In genomic region chr7:49758934-49759571, GRCm38 (mm10) we compare ENCODE assay signal across 8 mouse cellular contexts. TPM values are rescaled to one million over a fixed set of nuclear protein-coding genes. Genes with fewer than 3 reads are reported as not detected.
A peak's percentile ranks its signal among the peaks of the same experiment; 100 is the strongest.
DNase-seq lines count a peak whose midpoint lies in the region; ATAC-seq and TF ChIP-seq lines count a peak whose summit lies in the region.

TSS of gene Htatip2 (plus strand) at chr7:49759115.

- H3K9ac ChIP-seq in embryonic facial prominence, embryonic 15.5 days: peak within 1 kb of the TSS; percentile 50
- H3K9ac ChIP-seq in heart, embryonic 12.5 days: peak within 1 kb of the TSS; percentile 79
- peak within 1 kb of the TSS; percentile 41 for H3K9ac ChIP-seq in kidney, embryonic 15.5 days
- H3K9ac ChIP-seq in liver, postnatal 0 days (replicated peaks): peak within 1 kb of the TSS; percentile 68
- peak within 1 kb of the TSS; percentile 53 for H3K9ac ChIP-seq in neural tube, embryonic 15.5 days (replicated peaks)

- no peak within 1 kb of the TSS for H3K27ac ChIP-seq in embryonic facial prominence, embryonic 15.5 days (replicated peaks)
- peak within 1 kb of the TSS; percentile 45; the same call in 1 of the 2 replicates for H3K27ac ChIP-seq in heart, embryonic 12.5 days (ENCODE audit: poor library complexity, severe bottlenecking)
- no peak within 1 kb of the TSS for H3K27ac ChIP-seq in kidney, embryonic 15.5 days
- peak within 1 kb of the TSS; percentile 81 for H3K27ac ChIP-seq in liver, postnatal 0 days (ENCODE audit: low read depth)
- H3K27ac ChIP-seq in neural tube, embryonic 15.5 days (replicated peaks): no peak within 1 kb of the TSS

- H3K4me3 ChIP-seq in embryonic facial prominence, embryonic 15.5 days (replicated peaks): peak within 1 kb of the TSS; percentile 51
- H3K4me3 ChIP-seq in heart, embryonic 12.5 days: peak within 1 kb of the TSS; percentile 64
- peak within 1 kb of the TSS; percentile 53 for H3K4me3 ChIP-seq in kidney, embryonic 15.5 days (replicated peaks)
- H3K4me3 ChIP-seq in liver, postnatal 0 days (ENCODE audit: low read depth, low read length): peak within 1 kb of the TSS; percentile 66
- H3K4me3 ChIP-seq in neural tube, embryonic 15.5 days (replicated peaks): peak within 1 kb of the TSS; percentile 48

- H3K9me3 ChIP-seq in embryonic facial prominence, embryonic 15.5 days (replicated peaks): no peaks in the 10 kb centered on the region
- no peaks in the 10 kb centered on the region for H3K9me3 ChIP-seq in heart, embryonic 12.5 days (replicated peaks)
- H3K9me3 ChIP-seq in kidney, embryonic 15.5 days (replicated peaks): no peaks in the 10 kb centered on the region
- H3K9me3 ChIP-seq in liver, postnatal 0 days (ENCODE audit: low read length): no peaks in the 10 kb centered on the region
- no peaks in the 10 kb centered on the region for H3K9me3 ChIP-seq in neural tube, embryonic 15.5 days (replicated peaks)

- peak; percentile 51 for DNase-seq in urinary bladder, adult 2 months (ENCODE audit: low spot score)
- DNase-seq in urinary bladder, postnatal 10 days (ENCODE audit: low spot score): no peak
- peak; percentile 80 for DNase-seq in liver, postnatal 0 days
- peak; percentile 83 for DNase-seq in thymus, postnatal 14 days

- TF ChIP-seq CTCF in liver, postnatal 0 days (IDR thresholded peaks at IDR 0.05; ENCODE audit: low read depth): no peak

- 2% methylated on average over 36 of the region's 42 CpGs for WGBS in embryonic facial prominence, embryonic 15.5 days
- 2% methylated on average over 42 of the region's 42 CpGs for WGBS in heart, embryonic 12.5 days
- WGBS in kidney, embryonic 15.5 days: 2% methylated on average over 42 of the region's 42 CpGs
- 2% methylated on average over 33 of the region's 42 CpGs for WGBS in liver, postnatal 0 days (ENCODE audit: insufficient replicate concordance)
- 2% methylated on average over 41 of the region's 42 CpGs for WGBS in neural tube, embryonic 15.5 days

- 0 out of 2 replicates have a peak, but pooled peaks cover 5% of the 10 kb centered on the region for H3K27me3 ChIP-seq in embryonic facial prominence, embryonic 15.5 days
- peaks cover 16% of the 10 kb centered on the region for H3K27me3 ChIP-seq in heart, embryonic 12.5 days (replicated peaks)
- H3K27me3 ChIP-seq in kidney, embryonic 15.5 days: peaks cover 12% of the 10 kb centered on the region
- no peaks in the 10 kb centered on the region for H3K27me3 ChIP-seq in liver, postnatal 0 days (ENCODE audit: insufficient read depth, low read length)
- peaks cover 66% of the 10 kb centered on the region for H3K27me3 ChIP-seq in neural tube, embryonic 15.5 days (replicated peaks)

- ATAC-seq in embryonic facial prominence, embryonic 15.5 days (ENCODE audit: insufficient number of reproducible peaks, low FRiP score, low TSS enrichment, low read depth): peak; percentile 67; the same call in 1 of the 2 replicates
- ATAC-seq in heart, embryonic 12.5 days (ENCODE audit: insufficient number of reproducible peaks, low FRiP score): peak; percentile 91
- peak; percentile 83 for ATAC-seq in kidney, embryonic 15.5 days (replicated peaks; ENCODE audit: low FRiP score)
- peak; percentile 84 for ATAC-seq in liver, postnatal 0 days
- ATAC-seq in neural tube, embryonic 15.5 days (ENCODE audit: low FRiP score): peak; percentile 69

- H3K36me3 ChIP-seq in embryonic facial prominence, embryonic 15.5 days: no peaks in the 10 kb centered on the region
- H3K36me3 ChIP-seq in heart, embryonic 12.5 days: no peaks in the 10 kb centered on the region
- no peaks in the 10 kb centered on the region for H3K36me3 ChIP-seq in kidney, embryonic 15.5 days
- H3K36me3 ChIP-seq in liver, postnatal 0 days (replicated peaks; ENCODE audit: insufficient read depth, low read length): 0 out of 2 replicates have a peak, but pooled peaks cover 6% of the 10 kb centered on the region
- H3K36me3 ChIP-seq in neural tube, embryonic 15.5 days: no peaks in the 10 kb centered on the region

- TF ChIP-seq EP300 in liver, postnatal 0 days (IDR thresholded peaks at IDR 0.05; ENCODE audit: low read depth): no peak

- H3K4me1 ChIP-seq in embryonic facial prominence, embryonic 15.5 days: peaks cover 7% of the 10 kb centered on the region; the same call in 1 of the 2 replicates
- no peaks in the 10 kb centered on the region for H3K4me1 ChIP-seq in heart, embryonic 12.5 days (replicated peaks)
- H3K4me1 ChIP-seq in kidney, embryonic 15.5 days: peaks cover 8% of the 10 kb centered on the region
- H3K4me1 ChIP-seq in liver, postnatal 0 days (ENCODE audit: insufficient read depth): peaks cover 41% of the 10 kb centered on the region
- peaks cover 6% of the 10 kb centered on the region for H3K4me1 ChIP-seq in neural tube, embryonic 15.5 days

- H3K4me2 ChIP-seq in embryonic facial prominence, embryonic 15.5 days (replicated peaks): peak within 1 kb of the TSS; percentile 88
- H3K4me2 ChIP-seq in heart, embryonic 12.5 days: peak within 1 kb of the TSS; percentile 92
- peak within 1 kb of the TSS; percentile 78 for H3K4me2 ChIP-seq in kidney, embryonic 15.5 days
- H3K4me2 ChIP-seq in liver, postnatal 0 days (ENCODE audit: low read depth, low read length): peak within 1 kb of the TSS; percentile 77
- peak within 1 kb of the TSS; percentile 87 for H3K4me2 ChIP-seq in neural tube, embryonic 15.5 days

RNA-seq across cellular contexts. Expression of gene Htatip2, which starts in this region (rescaled TPM):
- 49.6 and 57.0 TPM in 2 replicates for polyA plus RNA-seq in urinary bladder, adult 2 months (2012; rRNA removed)
- polyA plus RNA-seq in embryonic facial prominence, embryonic 15.5 days (2015; fragmentation: Nextera tagmentation; extraction: Ambion mirVana): 16.5 and 17.5 TPM in 2 replicates
- polyA plus RNA-seq in heart, embryonic 12.5 days (2016; fragmentation: Nextera tagmentation; extraction: Ambion mirVana): 18.4 and 19.5 TPM in 2 replicates
- 8.3 and 8.6 TPM in 2 replicates for polyA plus RNA-seq in kidney, embryonic 15.5 days (2015; fragmentation: Nextera tagmentation; extraction: Ambion mirVana)
- 56.7 and 65.5 TPM in 2 replicates for polyA plus RNA-seq in liver, postnatal 0 days (2015; fragmentation: Nextera tagmentation; extraction: Ambion mirVana)
- polyA plus RNA-seq in neural tube, embryonic 15.5 days (2015; fragmentation: Nextera tagmentation; extraction: Ambion mirVana): 5.1 and 9.0 TPM in 2 replicates

Comparison
In these comparisons a context has a peak if more than half of its experiments do, and no peak if none do; other contexts are left out.
1. H3K27ac ChIP-seq: peak in heart, embryonic 12.5 days (single experiment) and liver, postnatal 0 days (single experiment); none in embryonic facial prominence, embryonic 15.5 days (single experiment), kidney, embryonic 15.5 days (single experiment) and neural tube, embryonic 15.5 days (single experiment).
2. Peak in every context shown above with its lines, with median percentiles within 50 percentile points of each other: ATAC-seq, H3K4me2 ChIP-seq, H3K4me3 ChIP-seq and H3K9ac ChIP-seq.